Mouse (Mus musculus): ENCODE results near the gene Grik2. TPM values are rescaled to one million over a fixed set of nuclear protein-coding genes. Genes with fewer than 3 reads are reported as not detected.
"Not testable (repeated sequence)": the region's sequence is repeated elsewhere in the genome, so short reads cannot be mapped to it uniquely, and the experiment has no call there.

Grik2 gene
- total RNA-seq, 2 experiments from 2014 or later, result 78.8 to 81.4 TPM

- peak in 1 of 2 experiments; percentile 5 for DNase-seq (ENCODE audit: extremely low spot score in 1 of 2, low spot score in 2 of 2)
Observed at GRCm38 (mm10) chr10:49436301-49436700, 352.3 kb downstream of the Grik2 start.

GRCm38 (mm10) chr10:49432825-49433224 lies 355.7 kb downstream of the Grik2 start:
- DNase-seq (ENCODE audit: extremely low spot score in 1 of 2, low spot score in 2 of 2), result no peak
- intact Hi-C loops (cut with DNase I), result no loop called here

More at GRCm38 (mm10) chr10:49436301-49436700, 352.3 kb downstream of the Grik2 start:
- intact Hi-C loops (cut with DNase I), result no loop called here

- intact Hi-C loops (cut with DNase I); DNase-seq (ENCODE audit: extremely low spot score in 1 of 2, low spot score in 2 of 2): not testable (repeated sequence)
Observed at GRCm38 (mm10) chr10:49417206-49417605, 371.4 kb downstream of the Grik2 start.

GRCm38 (mm10) chr10:49382996-49383395 lies 405.6 kb downstream of the Grik2 start:
- intact Hi-C loops (cut with DNase I), result no loop called here
- DNase-seq (ENCODE audit: extremely low spot score in 1 of 2, low spot score in 2 of 2), result no peak

GRCm38 (mm10) chr10:49381852-49382251 lies 406.7 kb downstream of the Grik2 start:
- intact Hi-C loops (cut with DNase I), result no loop called here

GRCm38 (mm10) chr10:49368601-49369000 lies 420.0 kb downstream of the Grik2 start:
- no peak for DNase-seq (ENCODE audit: extremely low spot score in 1 of 2, low spot score in 2 of 2)
- intact Hi-C loops (cut with DNase I), result no loop called here

More at GRCm38 (mm10) chr10:49381852-49382251, 406.7 kb downstream of the Grik2 start:
- no peak for DNase-seq (ENCODE audit: extremely low spot score in 1 of 2, low spot score in 2 of 2)

GRCm38 (mm10) chr10:49365262-49365661 lies 423.3 kb downstream of the Grik2 start:
- intact Hi-C loops (cut with DNase I), result no loop called here
- DNase-seq (ENCODE audit: extremely low spot score in 1 of 2, low spot score in 2 of 2), result no peak

- peak in 1 of 2 experiments; percentile 2 for DNase-seq (ENCODE audit: extremely low spot score in 1 of 2, low spot score in 2 of 2)
- intact Hi-C loops (cut with DNase I), result no loop called here
Observed at GRCm38 (mm10) chr10:49322413-49322812, 466.2 kb downstream of the Grik2 start.

GRCm38 (mm10) chr10:49319880-49320279 lies 468.7 kb downstream of the Grik2 start:
- DNase-seq (ENCODE audit: extremely low spot score in 1 of 2, low spot score in 2 of 2), result no peak
- intact Hi-C loops (cut with DNase I), result no loop called here

GRCm38 (mm10) chr10:49256247-49256939 lies 532.2 kb downstream of the Grik2 start:
- DNase-seq (ENCODE audit: extremely low spot score in 1 of 2, low spot score in 2 of 2), result no peak
- intact Hi-C loops (cut with DNase I), result no loop called here

GRCm38 (mm10) chr10:49237356-49237755 lies 551.2 kb downstream of the Grik2 start:
- DNase-seq (ENCODE audit: extremely low spot score in 1 of 2, low spot score in 2 of 2); intact Hi-C loops (cut with DNase I): not testable (repeated sequence)

GRCm38 (mm10) chr10:49236844-49237243 lies 551.7 kb downstream of the Grik2 start:
- DNase-seq (ENCODE audit: extremely low spot score in 1 of 2, low spot score in 2 of 2); intact Hi-C loops (cut with DNase I): not testable (repeated sequence)

GRCm38 (mm10) chr10:49220096-49220495 lies 568.5 kb downstream of the Grik2 start:
- DNase-seq (ENCODE audit: extremely low spot score in 1 of 2, low spot score in 2 of 2), result no peak
- intact Hi-C loops (cut with DNase I), result no loop called here

GRCm38 (mm10) chr10:49219631-49220030 lies 568.9 kb downstream of the Grik2 start:
- DNase-seq (ENCODE audit: extremely low spot score in 1 of 2, low spot score in 2 of 2), result no peak
- intact Hi-C loops (cut with DNase I), result no loop called here

GRCm38 (mm10) chr10:49191773-49192371 lies 596.7 kb downstream of the Grik2 start:
- DNase-seq (ENCODE audit: extremely low spot score in 1 of 2, low spot score in 2 of 2), result no peak
- intact Hi-C loops (cut with DNase I), result no loop called here

- intact Hi-C loops (cut with DNase I), result no loop called here
- DNase-seq (ENCODE audit: extremely low spot score in 1 of 2, low spot score in 2 of 2), result no peak
Observed at GRCm38 (mm10) chr10:49191291-49191690, 597.3 kb downstream of the Grik2 start.

- intact Hi-C loops (cut with DNase I), result no loop called here
- DNase-seq (ENCODE audit: extremely low spot score in 1 of 2, low spot score in 2 of 2), result no peak
Observed at GRCm38 (mm10) chr10:49154134-49154533, 634.4 kb downstream of the Grik2 start.

GRCm38 (mm10) chr10:49151496-49151895 lies 637.1 kb downstream of the Grik2 start:
- intact Hi-C loops (cut with DNase I); DNase-seq (ENCODE audit: extremely low spot score in 1 of 2, low spot score in 2 of 2): not testable (repeated sequence)

- intact Hi-C loops (cut with DNase I), result no loop called here
Observed at GRCm38 (mm10) chr10:49149714-49150113, 638.9 kb downstream of the Grik2 start.

GRCm38 (mm10) chr10:49142658-49143057 lies 645.9 kb downstream of the Grik2 start:
- intact Hi-C loops (cut with DNase I), result no loop called here
- no peak for DNase-seq (ENCODE audit: extremely low spot score in 1 of 2, low spot score in 2 of 2)

More at GRCm38 (mm10) chr10:49149714-49150113, 638.9 kb downstream of the Grik2 start:
- no peak for DNase-seq (ENCODE audit: extremely low spot score in 1 of 2, low spot score in 2 of 2)

Data from left cerebral cortex, postnatal 10 days (tissue).